Mouse (Mus musculus) intestine, embryonic 16.5 days (tissue): ENCODE measurements around the gene Ank3. TPM values are rescaled to one million over a fixed set of nuclear protein-coding genes. Genes with fewer than 3 reads are reported as not detected.
A peak's percentile ranks its signal among the peaks of the same experiment; 100 is the strongest.

Source experiments
- ATAC-seq: fragments of 200-750 bp; cut with Nextera tagmentation; 2 replicates; pipeline ENCODE4 v1.8.0; 2017; ENCODE audit warnings: moderate TSS enrichment, moderate library complexity
- H3K27ac ChIP-seq: fragments of 300-500 bp; sonication (generic); 2 replicates; pipeline ENCODE4 v1.5.1; 2014; ENCODE audit warnings: mild to moderate bottlenecking, low read length
- H3K27me3 ChIP-seq: fragments of 300-500 bp; sonication (generic); replicated peaks from 2 replicates; pipeline ENCODE4 v1.6.1; 2014; ENCODE audit warnings: low read length, control low read depth, mixed read lengths; ENCODE audit not compliant: control insufficient read depth, insufficient read depth
- H3K36me3 ChIP-seq: fragments of 300-500 bp; sonication (generic); 2 replicates; pipeline ENCODE4 v1.6.1; 2014; ENCODE audit warnings: low read length, control low read depth; ENCODE audit not compliant: control insufficient read depth, insufficient read depth
- H3K4me1 ChIP-seq: fragments of 300-500 bp; sonication (generic); 2 replicates; pipeline ENCODE4 v1.6.1; 2014; ENCODE audit warnings: low read length, control low read depth, mixed read lengths; ENCODE audit not compliant: control insufficient read depth, insufficient read depth
- H3K4me2 ChIP-seq: fragments of 300-500 bp; sonication (generic); 2 replicates; pipeline ENCODE4 v1.6.1; 2014; ENCODE audit warnings: low read depth, low read length, control low read depth
- H3K4me3 ChIP-seq: fragments of 300-500 bp; sonication (generic); 2 replicates; pipeline ENCODE4 v1.5.1; 2014; ENCODE audit warnings: mild to moderate bottlenecking, low read length
- H3K9ac ChIP-seq: fragments of 300-500 bp; sonication (generic); 2 replicates; pipeline ENCODE4 v1.6.1; 2014; ENCODE audit warnings: low read depth, low read length
- H3K9me3 ChIP-seq: fragments of 300-500 bp; sonication (generic); 2 replicates; pipeline ENCODE4 v1.6.1; 2016; ENCODE audit warnings: low read length, control low read depth; ENCODE audit not compliant: control insufficient read depth
- WGBS: fragments of 180-500 bp; shearing (Covaris S2); extraction: QIAGEN DNeasy Blood & Tissue Kit; methylation state at CpG from one replicate; pipeline ENCODE4 v1.1.7; 2014; 5-methylcytosine and 5-hydroxymethylcytosine counted together
- polyA plus RNA-seq: library from polyadenylated mRNA; unstranded; fragments of >200 nt; fragmentation: Nextera tagmentation; extraction: Ambion mirVana; gene quantifications from 2 replicates; pipeline ENCODE4 v1.2.1, GENCODE M21; 2015

Ank3 gene
- polyA plus RNA-seq, 1 experiment from 2014 or later, result 21.7 TPM

- no peak overlapping the region for H3K9ac ChIP-seq
- 52% methylated on average over 3 of the region's 3 CpGs for WGBS
- H3K4me3 ChIP-seq, result no peak overlapping the region
- H3K4me1 ChIP-seq, result 0 out of 2 replicates have a peak, but pooled peaks cover 3% of the 10 kb centered on the region
- no peak for ATAC-seq
- no peaks in the 10 kb centered on the region for H3K27me3 ChIP-seq
- no peaks in the 10 kb centered on the region for H3K36me3 ChIP-seq
- H3K27ac ChIP-seq, result no peak overlapping the region
- peaks cover 5% of the 10 kb centered on the region; the same call in 1 of the 2 replicates for H3K9me3 ChIP-seq
- no peak overlapping the region for H3K4me2 ChIP-seq
Observed at GRCm38 (mm10) chr10:70057064-70057463, 658.5 kb downstream of the Ank3 start.

GRCm38 (mm10) chr10:70060021-70060688 lies 661.6 kb downstream of the Ank3 start:
- H3K9me3 ChIP-seq, result no peaks in the 10 kb centered on the region
- H3K27me3 ChIP-seq, result no peaks in the 10 kb centered on the region
- WGBS, result 56% methylated on average over 19 of the region's 19 CpGs
- no peak overlapping the region for H3K27ac ChIP-seq
- no peak overlapping the region for H3K4me3 ChIP-seq
- no peaks in the 10 kb centered on the region for H3K36me3 ChIP-seq
- 0 out of 2 replicates have a peak, but pooled peaks have one; percentile 48 for ATAC-seq
- H3K4me2 ChIP-seq, result no peak overlapping the region; the same call in 1 of the 2 replicates
- H3K9ac ChIP-seq, result no peak overlapping the region
- 0 out of 2 replicates have a peak, but pooled peaks cover 3% of the 10 kb centered on the region for H3K4me1 ChIP-seq

- H3K27me3 ChIP-seq, result no peaks in the 10 kb centered on the region
- WGBS, result 32% methylated on average over 10 of the region's 10 CpGs
- no peak overlapping the region for H3K27ac ChIP-seq
- 0 out of 2 replicates have a peak, but pooled peaks cover 3% of the 10 kb centered on the region for H3K4me1 ChIP-seq
- H3K9me3 ChIP-seq, result no peaks in the 10 kb centered on the region
- no peak overlapping the region; the same call in 1 of the 2 replicates for H3K4me2 ChIP-seq
- no peak overlapping the region for H3K4me3 ChIP-seq
- no peaks in the 10 kb centered on the region for H3K36me3 ChIP-seq
- H3K9ac ChIP-seq, result no peak overlapping the region
- ATAC-seq, result peak; percentile 78
Observed at GRCm38 (mm10) chr10:70060689-70061081, 662.1 kb downstream of the Ank3 start.

GRCm38 (mm10) chr10:70063881-70064555 lies 665.4 kb downstream of the Ank3 start:
- Histone ChIP-seq H3K4me3 (no peak overlapping the region), H3K9ac (no peak overlapping the region), H3K9me3 (no peaks in the 10 kb centered on the region), H3K27me3 (no peaks in the 10 kb centered on the region), H3K4me1 (0 out of 2 replicates have a peak, but pooled peaks cover 3% of the 10 kb centered on the region), H3K36me3 (no peaks in the 10 kb centered on the region), H3K4me2 (no peak overlapping the region), H3K27ac (no peak overlapping the region)
- no peak for ATAC-seq
- WGBS, result 90% methylated on average over 6 of the region's 6 CpGs

GRCm38 (mm10) chr10:70065191-70065590 lies 666.6 kb downstream of the Ank3 start:
- no peak overlapping the region for H3K4me2 ChIP-seq
- no peaks in the 10 kb centered on the region for H3K27me3 ChIP-seq
- no peak overlapping the region for H3K4me3 ChIP-seq
- no peaks in the 10 kb centered on the region for H3K36me3 ChIP-seq
- H3K27ac ChIP-seq, result no peak overlapping the region
- 0 out of 2 replicates have a peak, but pooled peaks cover 3% of the 10 kb centered on the region for H3K4me1 ChIP-seq
- no peaks in the 10 kb centered on the region for H3K9me3 ChIP-seq
- WGBS, result 81% methylated on average over 3 of the region's 3 CpGs
- H3K9ac ChIP-seq, result no peak overlapping the region
- no peak for ATAC-seq

- no peak overlapping the region for H3K4me2 ChIP-seq
- no peak overlapping the region for H3K9ac ChIP-seq
- H3K4me3 ChIP-seq, result no peak overlapping the region
- no peaks in the 10 kb centered on the region for H3K4me1 ChIP-seq
- H3K27ac ChIP-seq, result no peak overlapping the region
- 54% methylated on average over 8 of the region's 8 CpGs for WGBS
- H3K27me3 ChIP-seq, result no peaks in the 10 kb centered on the region
- H3K36me3 ChIP-seq, result no peaks in the 10 kb centered on the region
- no peaks in the 10 kb centered on the region for H3K9me3 ChIP-seq
- ATAC-seq, result no peak
Observed at GRCm38 (mm10) chr10:70066497-70067168, 668.1 kb downstream of the Ank3 start.

- ATAC-seq, result peak; percentile 55
- Histone ChIP-seq H3K9me3 (no peaks in the 10 kb centered on the region), H3K9ac (no peak overlapping the region), H3K27ac (no peak overlapping the region), H3K4me2 (no peak overlapping the region), H3K4me1 (no peaks in the 10 kb centered on the region), H3K36me3 (no peaks in the 10 kb centered on the region), H3K27me3 (no peaks in the 10 kb centered on the region), H3K4me3 (no peak overlapping the region)
- 58% methylated on average over 6 of the region's 6 CpGs for WGBS
Observed at GRCm38 (mm10) chr10:70067169-70068115, 668.9 kb downstream of the Ank3 start.

GRCm38 (mm10) chr10:70069321-70069720 lies 670.7 kb downstream of the Ank3 start:
- no peak overlapping the region for H3K4me2 ChIP-seq
- H3K27me3 ChIP-seq, result no peaks in the 10 kb centered on the region
- H3K36me3 ChIP-seq, result no peaks in the 10 kb centered on the region
- H3K9ac ChIP-seq, result no peak overlapping the region
- H3K27ac ChIP-seq, result no peak overlapping the region
- no peaks in the 10 kb centered on the region for H3K9me3 ChIP-seq
- 53% methylated on average over 6 of the region's 6 CpGs for WGBS
- no peaks in the 10 kb centered on the region for H3K4me1 ChIP-seq
- ATAC-seq, result no peak
- no peak overlapping the region for H3K4me3 ChIP-seq
